Mouse (Mus musculus) liver, postnatal 0 days (tissue): ENCODE results near the gene Rasgef1b.

Experiments used
- CTCF ChIP-seq: sonication (generic); IDR thresholded peaks from 2 replicates; pipeline ENCODE4 v1.5.1; 2016; ENCODE audit warnings: antibody characterized with exemption, low read depth
- EP300 ChIP-seq: IDR thresholded peaks from 2 replicates; pipeline ENCODE4 v1.6.1; 2016; ENCODE audit warnings: antibody characterized with exemption, low read depth, mild to moderate bottlenecking

DNA sequence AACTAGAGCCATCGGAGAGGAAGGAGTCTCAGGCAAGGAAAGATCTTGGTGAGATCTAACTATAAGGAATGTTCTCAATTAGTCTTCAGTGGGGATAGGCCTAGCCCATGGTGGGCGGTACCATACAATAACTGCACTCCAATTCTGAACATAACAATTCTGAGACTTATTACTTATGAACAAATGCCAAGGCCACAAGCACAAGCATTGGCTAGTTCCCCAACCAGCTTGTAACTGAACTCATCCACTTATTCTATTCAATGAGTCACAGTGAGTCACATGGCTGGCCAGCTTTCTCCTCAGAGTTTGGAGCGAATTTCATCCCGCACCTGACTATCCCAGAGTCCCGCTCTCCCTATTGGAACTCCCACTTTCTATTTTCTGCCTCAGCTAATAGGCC, 533.4 kb downstream of the Rasgef1b start:
- no peak for TF ChIP-seq CTCF
- no peak for TF ChIP-seq EP300
